Mouse (Mus musculus) MEL (cell line): Measurements from ENCODE around the gene Rpl5. TPM values are rescaled to one million over a fixed set of nuclear protein-coding genes. Genes with fewer than 3 reads are reported as not detected.
A peak's percentile ranks its signal among the peaks of the same experiment; 100 is the strongest.

ENCODE experiments used
- DNase-seq: peaks from one replicate; pipeline ENCODE4 v3.0.0; 2011; ENCODE audit warnings: low read depth, low spot score
- H3K27ac ChIP-seq: 2 replicates; pipeline ENCODE4 v1.5.1; 2012; ENCODE audit warnings: low read depth, mild to moderate bottlenecking, control low read depth, low read length, moderate library complexity; ENCODE audit not compliant: control insufficient read depth
- H3K27me3 ChIP-seq, 2 experiments: fragments of 150-350 bp in 1 of 2; sonication (generic) in 1 of 2; 2 replicates each; pipeline ENCODE4 v1.6.1; 2012; ENCODE audit warnings: low read length in 2 of 2, mild to moderate bottlenecking in 2 of 2, improper control_type of control experiment in 1 of 2, moderate library complexity in 1 of 2; ENCODE audit not compliant: insufficient read depth in 2 of 2, control insufficient read depth in 1 of 2
- H3K36me3 ChIP-seq, 2 experiments: 2 replicates each; pipeline ENCODE4 v1.6.1; 2012 to 2014; ENCODE audit warnings: low read length in 2 of 2, improper control_type of control experiment in 1 of 2, inconsistent platforms in 1 of 2, mild to moderate bottlenecking in 1 of 2; ENCODE audit not compliant: insufficient read depth in 2 of 2, control insufficient read depth in 1 of 2
- H3K4me1 ChIP-seq, 2 experiments: fragments of 150-350 bp in 1 of 2; sonication (generic) in 1 of 2; 2 replicates each; pipeline ENCODE4 v1.6.1; 2012; ENCODE audit warnings: low read length in 2 of 2, improper control_type of control experiment in 1 of 2, mild to moderate bottlenecking in 1 of 2; ENCODE audit not compliant: insufficient read depth in 2 of 2, control insufficient read depth in 1 of 2
- H3K4me3 ChIP-seq, 2 experiments: fragments of 150-350 bp in 1 of 2; sonication (generic) in 1 of 2; 2 replicates each; pipeline ENCODE4 v1.5.1; 2012; ENCODE audit warnings: low read depth in 2 of 2, low read length in 2 of 2, mild to moderate bottlenecking in 2 of 2, moderate library complexity in 2 of 2, control low read depth in 1 of 2, improper control_type of control experiment in 1 of 2; ENCODE audit not compliant: control insufficient read depth in 1 of 2, insufficient read depth in 1 of 2
- H3K79me2 ChIP-seq: 2 replicates; pipeline ENCODE4 v1.6.1; 2012; ENCODE audit warnings: mild to moderate bottlenecking, low read length, moderate library complexity; ENCODE audit not compliant: control insufficient read depth, poor library complexity, insufficient read depth
- H3K9ac ChIP-seq: 2 replicates; pipeline ENCODE4 v1.6.1; 2012; ENCODE audit warnings: low read depth, mild to moderate bottlenecking, control low read depth, low read length, moderate library complexity; ENCODE audit not compliant: control insufficient read depth, poor library complexity, severe bottlenecking
- H3K9me3 ChIP-seq: fragments of 150-350 bp; sonication (generic); replicated peaks from 2 replicates; pipeline ENCODE4 v1.6.1; 2012; ENCODE audit warnings: mild to moderate bottlenecking, low read length, improper control_type of control experiment, moderate library complexity; ENCODE audit not compliant: insufficient read depth
- BHLHE40 ChIP-seq: IDR thresholded peaks from 2 replicates; pipeline ENCODE4 v1.6.1; 2012; ENCODE audit warnings: low read depth, mild to moderate bottlenecking, inconsistent platforms, low read length, improper control_type of control experiment, borderline replicate concordance
- CHD1 ChIP-seq: IDR thresholded peaks from 2 replicates; pipeline ENCODE4 v1.6.1; 2012; ENCODE audit warnings: low read depth, mild to moderate bottlenecking, inconsistent platforms, low read length, improper control_type of control experiment
- CHD2 ChIP-seq: IDR thresholded peaks from 2 replicates; pipeline ENCODE4 v1.6.1; 2011; ENCODE audit warnings: low read length, improper control_type of control experiment
- CTCF ChIP-seq, 3 experiments: IDR thresholded peaks in 2 of 3; conservative IDR thresholded peaks in 1 of 3; 2 replicates each; pipeline ENCODE4 v1.5.1; 2011 to 2012; ENCODE audit warnings: low read length in 3 of 3, low read depth in 2 of 3, mild to moderate bottlenecking in 2 of 3, improper control_type of control experiment in 1 of 3, inconsistent platforms in 1 of 3, mixed read lengths in 1 of 3, moderate library complexity in 1 of 3; ENCODE audit not compliant: control insufficient read depth in 1 of 3, insufficient read depth in 1 of 3, poor library complexity in 1 of 3, severe bottlenecking in 1 of 3
- ELF1 ChIP-seq: IDR thresholded peaks from 2 replicates; pipeline ENCODE4 v1.6.1; 2014; ENCODE audit warnings: low read depth, mild to moderate bottlenecking, inconsistent platforms, low read length, improper control_type of control experiment, moderate library complexity
- EP300 ChIP-seq, 2 experiments: IDR thresholded peaks; 2 replicates each; pipeline ENCODE4 v1.6.1; 2011; ENCODE audit warnings: improper control_type of control experiment in 2 of 2, low read length in 2 of 2, low read depth in 1 of 2, mild to moderate bottlenecking in 1 of 2
- GATA1 ChIP-seq: IDR thresholded peaks from 2 replicates; pipeline ENCODE4 v1.6.1; 2011; ENCODE audit warnings: low read depth, low read length, improper control_type of control experiment
- JUND ChIP-seq: IDR thresholded peaks from 2 replicates; pipeline ENCODE4 v1.6.1; 2011; ENCODE audit warnings: low read depth, mild to moderate bottlenecking, improper control_type of control experiment, low read length
- MAFK ChIP-seq: IDR thresholded peaks from 2 replicates; pipeline ENCODE4 v1.6.1; 2011; ENCODE audit warnings: low read depth, mild to moderate bottlenecking, low read length, improper control_type of control experiment, borderline replicate concordance
- MAX ChIP-seq: IDR thresholded peaks from 2 replicates; pipeline ENCODE4 v1.6.1; 2011; ENCODE audit warnings: low read length, improper control_type of control experiment
- MAZ ChIP-seq: IDR thresholded peaks from 2 replicates; pipeline ENCODE4 v1.6.1; 2012; ENCODE audit warnings: low read depth, mild to moderate bottlenecking, inconsistent platforms, low read length, improper control_type of control experiment
- MEF2A ChIP-seq: IDR thresholded peaks from 2 replicates; pipeline ENCODE4 v1.6.1; 2014; ENCODE audit warnings: low read depth, mild to moderate bottlenecking, inconsistent platforms, low read length, improper control_type of control experiment; ENCODE audit not compliant: poor library complexity, insufficient replicate concordance, severe bottlenecking; ENCODE audit errors: extremely low read depth
- MXI1 ChIP-seq: IDR thresholded peaks from 2 replicates; pipeline ENCODE4 v1.6.1; 2011; ENCODE audit warnings: mild to moderate bottlenecking, low read depth, low read length, improper control_type of control experiment
- MYB ChIP-seq: IDR thresholded peaks from 2 replicates; pipeline ENCODE4 v1.6.1; 2011; ENCODE audit warnings: mild to moderate bottlenecking, low read depth, low read length, improper control_type of control experiment
- MYC ChIP-seq: IDR thresholded peaks from 2 replicates; pipeline ENCODE4 v1.6.1; 2011; ENCODE audit warnings: low read depth, mild to moderate bottlenecking, low read length, improper control_type of control experiment, moderate library complexity
- NELFE ChIP-seq: IDR thresholded peaks from 2 replicates; pipeline ENCODE4 v1.6.1; 2011; ENCODE audit warnings: low read depth, low read length, improper control_type of control experiment
- NRF1 ChIP-seq: IDR thresholded peaks from 2 replicates; pipeline ENCODE4 v1.6.1; 2014; ENCODE audit warnings: low read depth, mild to moderate bottlenecking, inconsistent platforms, low read length, improper control_type of control experiment, moderate library complexity; ENCODE audit not compliant: poor library complexity, insufficient read depth, severe bottlenecking
- POLR2A ChIP-seq, 2 experiments: IDR thresholded peaks; 2 replicates each; pipeline ENCODE4 v1.6.1; 2011 to 2012; ENCODE audit warnings: low read length in 2 of 2, mild to moderate bottlenecking in 2 of 2, control low read depth in 1 of 2, improper control_type of control experiment in 1 of 2, low read depth in 1 of 2, moderate library complexity in 1 of 2; ENCODE audit not compliant: control insufficient read depth in 1 of 2, insufficient read depth in 1 of 2, poor library complexity in 1 of 2
- POLR2AphosphoS2 ChIP-seq: IDR thresholded peaks from 2 replicates; pipeline ENCODE4 v1.6.1; 2011; ENCODE audit warnings: low read length, improper control_type of control experiment
- POLR2AphosphoS5 ChIP-seq: IDR thresholded peaks from 2 replicates; pipeline ENCODE4 v1.6.1; 2012; ENCODE audit warnings: low read depth, borderline replicate concordance, mild to moderate bottlenecking, inconsistent platforms, low read length, moderate library complexity, mixed read lengths
- RAD21 ChIP-seq: IDR thresholded peaks from 2 replicates; pipeline ENCODE4 v1.6.1; 2011; ENCODE audit warnings: mild to moderate bottlenecking, low read depth, low read length, improper control_type of control experiment
- RCOR1 ChIP-seq: IDR thresholded peaks from 2 replicates; pipeline ENCODE4 v1.6.1; 2012; ENCODE audit warnings: low read depth, mild to moderate bottlenecking, inconsistent platforms, low read length, improper control_type of control experiment
- SMC3 ChIP-seq: IDR thresholded peaks from 2 replicates; pipeline ENCODE4 v1.6.1; 2011; ENCODE audit warnings: low read depth, low read length, improper control_type of control experiment
- TAL1 ChIP-seq: IDR thresholded peaks from 2 replicates; pipeline ENCODE4 v1.6.1; 2012; ENCODE audit warnings: mild to moderate bottlenecking, inconsistent platforms, low read length, moderate library complexity, mixed read lengths
- TBP ChIP-seq: IDR thresholded peaks from 2 replicates; pipeline ENCODE4 v1.8.0; 2011; ENCODE audit warnings: low read depth, low read length, improper control_type of control experiment
- TCF12 ChIP-seq: IDR thresholded peaks from 2 replicates; pipeline ENCODE4 v1.6.1; 2014; ENCODE audit warnings: low read depth, mild to moderate bottlenecking, inconsistent platforms, low read length, improper control_type of control experiment, moderate library complexity
- UBTF ChIP-seq: IDR thresholded peaks from 2 replicates; pipeline ENCODE4 v1.6.1; 2012; ENCODE audit warnings: low read depth, mild to moderate bottlenecking, inconsistent platforms, low read length, improper control_type of control experiment, moderate library complexity, borderline replicate concordance; ENCODE audit not compliant: insufficient read depth
- USF2 ChIP-seq, 2 experiments: IDR thresholded peaks; 2 replicates each; pipeline ENCODE4 v1.6.1; 2011 to 2012; ENCODE audit warnings: improper control_type of control experiment in 2 of 2, low read length in 2 of 2, borderline replicate concordance in 1 of 2, inconsistent platforms in 1 of 2, low read depth in 1 of 2, mild to moderate bottlenecking in 1 of 2; ENCODE audit not compliant: insufficient read depth in 1 of 2
- ZC3H11A ChIP-seq: IDR thresholded peaks from 2 replicates; pipeline ENCODE4 v1.6.1; 2012; ENCODE audit warnings: low read depth, mild to moderate bottlenecking, inconsistent platforms, low read length, improper control_type of control experiment
- ZKSCAN1 ChIP-seq: IDR thresholded peaks from 2 replicates; pipeline ENCODE4 v1.6.1; 2012; ENCODE audit warnings: low read depth, mild to moderate bottlenecking, inconsistent platforms, low read length, improper control_type of control experiment, moderate library complexity
- ZNF384 ChIP-seq: IDR thresholded peaks from 2 replicates; pipeline ENCODE4 v1.6.1; 2012; ENCODE audit warnings: low read depth, mild to moderate bottlenecking, inconsistent platforms, low read length, improper control_type of control experiment
- polyA plus RNA-seq, 2 experiments: library from polyadenylated mRNA; stranded (reverse) in 1 of 2; unstranded in 1 of 2; fragments of >175 nt in 1 of 2; fragments of >200 nt in 1 of 2; gene quantifications; 2 replicates each; pipeline versions ENCODE4 v1.2.1 to v1.2.4; 2012; ENCODE audit warnings: low replicate concordance in 2 of 2, low read depth in 1 of 2; ENCODE audit not compliant: insufficient read length in 2 of 2, insufficient read depth in 1 of 2, missing spikeins in 1 of 2
- total RNA-seq: library from RNA; depleted of rRNA; stranded (reverse); fragments of 300-350 nt; gene quantifications from 2 replicates; pipeline ENCODE4 v1.2.3, GENCODE M21; 2012

Rpl5 gene
- total and polyA plus RNA-seq, 3 experiments: 43.2 to 533 TPM; not detected in 1

GRCm38 (mm10) chr5:107855546-107855945, 44.8 kb upstream of the Rpl5 start:
- no peak overlapping the region for H3K4me3 ChIP-seq
- no peak for DNase-seq
- no peaks in the 10 kb centered on the region for H3K27me3 ChIP-seq
- no peak for TF ChIP-seq NELFE
- no peak for TF ChIP-seq POLR2AphosphoS5
- TF ChIP-seq BHLHE40: no peak
- no peak for TF ChIP-seq MYC
- no peak for TF ChIP-seq POLR2A (IDR thresholded peaks at IDR 0.05; ENCODE audit: control insufficient read depth in 1 of 2, insufficient read depth in 1 of 2, low read depth in 1 of 2, low read length in 2 of 2, poor library complexity in 1 of 2)
- TF ChIP-seq MXI1: no peak
- TF ChIP-seq GATA1: no peak
- TF ChIP-seq UBTF: no peak
- TF ChIP-seq NRF1: no peak
- TF ChIP-seq SMC3: no peak
- TF ChIP-seq MAX: no peak
- no peak for TF ChIP-seq TCF12
- H3K36me3 ChIP-seq: peaks cover 0 to 6% of the 10 kb centered on the region in 2 experiments; a peak in 2 of 4 replicates
- H3K4me1 ChIP-seq: peaks cover 4 to 5% of the 10 kb centered on the region in 2 experiments; a peak in 1 of 4 replicates
- H3K9me3 ChIP-seq: no peaks in the 10 kb centered on the region
- H3K9ac ChIP-seq: no peak overlapping the region
- no peaks in the 10 kb centered on the region; the same call in 1 of the 2 replicates for H3K79me2 ChIP-seq
- H3K27ac ChIP-seq: no peak overlapping the region

DNA sequence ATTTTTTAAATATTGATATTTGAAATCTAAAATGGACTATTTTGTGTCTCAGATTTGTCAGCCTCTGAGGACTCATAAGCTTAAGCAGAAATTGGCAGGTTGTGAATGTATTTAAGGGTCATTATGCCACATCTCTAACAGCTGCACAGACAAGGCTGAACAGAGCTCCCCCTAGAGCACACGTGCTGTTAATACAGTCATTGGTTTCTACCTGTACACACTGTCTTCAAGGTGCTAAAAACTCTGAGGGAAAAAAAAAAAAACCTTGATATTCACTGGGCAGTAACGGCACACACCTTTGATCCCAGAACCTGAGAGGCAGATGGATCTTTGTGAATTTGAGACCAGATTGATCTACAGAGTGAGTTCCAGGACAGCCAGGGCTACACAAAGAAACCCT, 41.3 kb upstream of the Rpl5 start:
- Histone ChIP-seq H3K27ac (no peak overlapping the region), H3K79me2 (peaks cover 4% of the 10 kb centered on the region; the same call in 1 of the 2 replicates), H3K4me1 (peaks cover 1 to 2% of the 10 kb centered on the region in 2 experiments; a peak in 1 of 4 replicates), H3K9ac (no peak overlapping the region), H3K27me3 (no peaks in the 10 kb centered on the region), H3K4me3 (no peak overlapping the region), H3K36me3 (peaks cover 0 to 6% of the 10 kb centered on the region in 2 experiments; a peak in 2 of 4 replicates), H3K9me3 (no peaks in the 10 kb centered on the region)
- DNase-seq: peak; percentile 47
- no peak for TF ChIP-seq MYB
- TF ChIP-seq CHD2: no peak
- TF ChIP-seq POLR2AphosphoS2: no peak
- no peak for TF ChIP-seq UBTF
- no peak for TF ChIP-seq MAZ
- TF ChIP-seq ZKSCAN1: no peak
- TF ChIP-seq GATA1: no peak
- no peak for TF ChIP-seq ELF1
- TF ChIP-seq MEF2A: no peak
- 0 out of 2 replicates have a peak, but pooled peaks have one; percentile 26 for TF ChIP-seq MYC
- peak; percentile 46; the same call in 1 of the 2 replicates for TF ChIP-seq MAX
- TF ChIP-seq ZNF384: no peak
- TF ChIP-seq RAD21: peak; percentile 40
- TF ChIP-seq USF2 (IDR thresholded peaks at IDR 0.05; ENCODE audit: borderline replicate concordance in 1 of 2, insufficient read depth in 1 of 2, low read depth in 1 of 2, low read length in 2 of 2): no peak
- no peak for TF ChIP-seq JUND
- TF ChIP-seq ZC3H11A: no peak
- no peak for TF ChIP-seq MAFK
- no peak for TF ChIP-seq EP300 (IDR thresholded peaks at IDR 0.05; ENCODE audit: low read depth in 1 of 2, low read length in 2 of 2)
- no peak for TF ChIP-seq RCOR1
- TF ChIP-seq CTCF (IDR thresholded peaks at IDR 0.05 in 2 of 3, conservative IDR thresholded peaks at IDR 0.05 in 1 of 3; ENCODE audit: control insufficient read depth in 1 of 3, insufficient read depth in 1 of 3, low read depth in 2 of 3, low read length in 3 of 3, poor library complexity in 1 of 3, severe bottlenecking in 1 of 3): peak; percentile 49 to 76 (median 72)
- TF ChIP-seq TAL1: no peak
- no peak for TF ChIP-seq MXI1
- no peak for TF ChIP-seq CHD1
- TF ChIP-seq NELFE: no peak
- no peak for TF ChIP-seq TBP
